Mouse (Mus musculus): ENCODE data around the gene Rcc2.

Gene Rcc2

GRCm38 (mm10) chr4:140684881-140685303, 15.4 kb upstream of the Rcc2 start:
- no peak for DNase-seq (ENCODE audit: low spot score in 2 of 2)

DNA sequence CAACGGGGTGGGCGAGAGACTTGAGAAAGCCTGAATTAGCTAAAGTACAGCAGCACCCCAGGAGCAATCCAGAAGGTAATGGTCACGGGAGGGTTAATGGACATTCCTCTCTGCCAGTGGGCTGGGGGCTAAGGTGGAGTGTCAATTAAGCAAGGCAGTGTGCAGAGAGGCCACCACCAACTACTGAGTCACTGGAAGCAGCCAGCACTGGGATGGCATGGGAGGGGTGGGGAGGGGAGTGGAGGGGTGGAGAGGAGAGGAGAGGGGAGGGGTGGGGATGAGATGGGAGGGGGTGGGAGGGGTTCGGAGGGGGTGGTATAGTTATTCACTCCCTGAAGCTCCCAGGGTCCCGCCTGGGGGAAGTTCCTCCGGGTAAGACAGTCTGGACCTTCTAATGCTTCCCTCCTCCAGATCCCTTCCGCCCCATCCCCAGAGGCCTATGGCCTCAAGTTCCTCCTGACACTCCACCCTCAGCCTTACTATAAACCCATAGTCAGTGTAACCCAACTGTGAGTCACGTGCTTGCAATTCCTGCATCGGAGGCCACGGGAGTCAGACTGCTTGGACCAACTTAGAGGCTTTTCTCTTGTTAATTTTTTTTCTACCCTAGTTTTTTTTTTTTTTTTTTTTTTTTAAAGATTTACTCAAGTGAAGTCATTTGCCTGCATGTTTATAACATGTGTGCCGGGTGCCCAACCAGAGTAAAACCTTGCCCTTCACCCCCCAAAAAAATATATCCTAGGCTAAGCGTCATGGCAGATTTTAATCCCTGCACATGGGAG, 12.1 kb upstream of the Rcc2 start:
- no peak for DNase-seq (ENCODE audit: low spot score in 2 of 2)

- DNase-seq (ENCODE audit: low spot score in 2 of 2), result no peak
Measured at GRCm38 (mm10) chr4:140688826-140689425, 11.4 kb upstream of the Rcc2 start.

- no peak for DNase-seq (ENCODE audit: low spot score in 2 of 2)
Measured at GRCm38 (mm10) chr4:140689873-140690655, 10.3 kb upstream of the Rcc2 start.

GRCm38 (mm10) chr4:140691481-140691880, 8.9 kb upstream of the Rcc2 start:
- DNase-seq (ENCODE audit: low spot score in 2 of 2), result no peak

GRCm38 (mm10) chr4:140693513-140693912, 6.8 kb upstream of the Rcc2 start:
- DNase-seq (ENCODE audit: low spot score in 2 of 2), result no peak

- no peak for DNase-seq (ENCODE audit: low spot score in 2 of 2)
Measured at GRCm38 (mm10) chr4:140694551-140695060, 5.7 kb upstream of the Rcc2 start.

GRCm38 (mm10) chr4:140695146-140695545, 5.2 kb upstream of the Rcc2 start:
- no peak for DNase-seq (ENCODE audit: low spot score in 2 of 2)

DNA sequence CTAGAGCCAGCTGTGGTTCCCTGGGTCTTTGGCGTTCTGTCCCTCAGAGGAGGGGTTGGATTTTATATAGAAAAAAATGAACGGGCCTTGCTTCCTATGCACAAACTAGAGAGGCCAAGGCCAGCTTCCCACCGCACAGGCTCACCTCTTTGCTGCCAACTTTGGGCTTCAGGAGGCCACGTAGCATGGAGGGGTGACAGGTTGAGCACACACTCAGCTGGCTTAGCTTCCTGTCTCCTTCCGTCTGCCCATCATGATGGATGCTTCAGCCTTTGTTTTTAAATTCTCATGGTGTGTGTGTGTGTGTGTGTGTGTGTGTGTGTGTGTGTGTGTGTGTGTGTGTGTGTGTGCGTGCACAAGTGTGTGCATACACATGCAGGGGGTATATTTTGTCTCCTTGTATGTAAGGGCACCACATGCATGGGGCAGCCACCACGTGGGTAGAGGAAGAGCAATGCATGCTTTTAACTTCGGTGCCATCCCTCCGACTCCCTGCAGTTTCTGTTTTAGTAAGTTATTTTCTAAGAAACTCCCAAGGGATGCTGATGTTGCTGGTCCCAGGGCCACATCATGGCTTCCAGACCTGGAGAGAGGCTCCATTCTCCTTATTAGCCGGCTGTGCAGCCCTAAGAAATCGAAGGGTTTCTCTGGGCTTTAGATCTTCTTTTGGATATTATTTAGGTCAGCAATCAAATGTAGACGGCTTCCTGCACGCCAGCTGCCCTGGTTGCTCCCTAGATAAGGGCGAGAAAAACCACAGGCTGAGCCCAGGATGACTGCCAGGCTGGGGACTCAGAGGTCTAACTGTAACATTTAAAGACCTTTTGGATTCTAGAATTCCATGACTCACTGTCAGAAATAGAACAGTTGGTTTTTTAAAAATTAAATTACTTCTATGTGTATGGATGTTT, 4.4 kb upstream of the Rcc2 start:
- no peak for DNase-seq (ENCODE audit: low spot score in 2 of 2)

GRCm38 (mm10) chr4:140699441-140700127, 757 bp upstream of the Rcc2 start:
- peak; percentile 59 to 65 for DNase-seq (ENCODE audit: low spot score in 2 of 2)

DNA sequence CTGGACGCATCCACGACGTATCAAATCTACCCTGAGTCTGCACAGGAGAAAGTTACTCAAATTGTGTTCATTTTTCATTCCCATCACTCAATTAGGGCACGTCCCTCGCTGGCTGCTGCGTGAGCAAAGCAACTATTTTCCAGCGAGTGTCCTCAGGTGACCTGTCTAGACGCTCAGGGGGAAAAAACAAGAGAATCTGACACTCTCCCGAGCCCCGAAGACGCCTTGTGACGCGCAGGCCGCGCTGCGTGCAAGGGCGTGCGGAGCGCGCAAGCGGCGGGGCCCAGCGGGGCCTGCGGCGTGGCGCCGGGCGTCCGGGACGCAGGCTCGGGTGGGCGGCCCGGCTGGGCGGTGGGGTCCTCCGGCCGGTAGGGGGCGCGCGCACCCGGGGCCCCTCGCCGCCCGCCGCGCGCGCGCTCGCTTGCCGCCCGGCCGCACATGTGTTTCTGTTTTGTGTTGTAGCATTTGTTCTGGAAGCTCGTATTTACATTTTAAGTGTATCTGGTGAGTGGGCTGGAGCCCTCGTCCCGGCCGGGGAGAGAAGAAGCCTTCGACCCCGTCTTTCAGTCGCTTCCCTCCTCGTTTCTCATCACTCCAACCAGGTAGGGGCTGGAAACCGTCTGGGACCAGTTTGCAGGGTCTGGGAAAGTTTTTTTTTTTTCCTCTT, 841 bp downstream of the Rcc2 start:
- peak; percentile 67 to 81 for DNase-seq (ENCODE audit: low spot score in 2 of 2)

- DNase-seq (ENCODE audit: low spot score in 2 of 2), result peak; percentile 33 to 50
Measured at GRCm38 (mm10) chr4:140701716-140702561, 1.6 kb downstream of the Rcc2 start.

- DNase-seq (ENCODE audit: low spot score in 2 of 2), result peak; percentile 81 to 82
Measured at GRCm38 (mm10) chr4:140702611-140703327, 2.4 kb downstream of the Rcc2 start.

DNA sequence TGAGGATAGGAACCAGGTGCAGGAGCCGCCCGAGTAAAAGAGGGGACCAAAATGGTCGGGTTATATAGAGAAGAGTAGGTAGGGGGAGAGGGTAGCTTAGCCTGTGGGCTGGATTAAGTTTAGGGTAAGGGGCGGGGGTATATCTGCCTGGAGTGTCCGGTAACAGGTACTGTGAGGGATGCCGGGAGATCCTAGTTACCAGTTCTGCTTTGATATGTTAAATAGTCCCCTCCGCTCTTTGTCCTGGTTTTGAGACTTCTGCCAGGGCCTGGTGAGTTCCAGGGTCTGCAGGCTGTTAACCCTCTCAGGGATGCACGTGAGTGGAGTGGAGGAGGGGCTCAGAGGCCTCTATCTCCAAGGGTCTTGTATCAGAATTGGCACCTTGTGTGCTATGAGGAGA, 3.3 kb downstream of the Rcc2 start:
- DNase-seq (ENCODE audit: low spot score in 2 of 2), result no peak

DNA sequence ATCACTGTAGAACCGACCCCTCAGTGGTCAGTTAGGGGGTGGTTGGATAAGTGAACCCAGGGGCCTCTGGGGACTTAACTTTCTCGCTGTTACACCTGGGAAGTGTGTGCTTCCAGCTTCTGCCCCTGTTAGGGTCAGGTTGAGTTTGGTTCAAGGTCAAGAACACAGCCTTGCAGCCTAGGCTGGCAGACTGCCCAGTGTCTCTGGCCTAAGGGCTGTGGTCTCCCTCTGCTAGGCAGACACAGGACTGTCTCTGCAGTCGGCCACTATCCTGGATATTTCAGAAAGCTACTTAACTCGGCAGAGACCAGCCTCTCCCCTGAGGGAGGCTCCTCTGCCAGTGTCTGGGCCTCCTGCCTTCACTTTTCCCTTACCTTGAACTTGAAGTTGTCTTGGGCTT, 3.8 kb downstream of the Rcc2 start:
- DNase-seq (ENCODE audit: low spot score in 2 of 2), result no peak

GRCm38 (mm10) chr4:140707615-140708014, 7.3 kb downstream of the Rcc2 start:
- DNase-seq (ENCODE audit: low spot score in 2 of 2), result no peak

GRCm38 (mm10) chr4:140708297-140708927, 8.1 kb downstream of the Rcc2 start:
- DNase-seq (ENCODE audit: low spot score in 2 of 2), result no peak

DNA sequence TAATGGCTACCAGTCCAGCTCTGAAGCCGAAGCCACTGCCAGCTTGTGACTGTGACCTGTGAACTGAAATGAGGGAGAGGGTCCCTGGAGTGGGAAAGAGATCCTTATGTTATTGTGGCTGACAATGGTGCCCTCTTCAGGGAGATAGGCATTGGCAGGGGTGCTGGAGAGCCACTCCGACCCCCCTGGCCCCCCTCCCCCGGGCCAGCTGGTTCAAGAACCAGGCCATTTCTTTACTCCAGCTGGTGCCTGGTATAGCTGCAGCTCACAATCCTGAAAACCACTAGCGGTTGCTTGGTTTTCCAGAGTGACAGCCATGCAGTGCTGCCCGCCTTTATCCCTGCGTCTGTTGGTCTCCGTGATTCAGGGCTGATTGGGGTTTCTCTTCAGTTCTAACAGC, 8.8 kb downstream of the Rcc2 start:
- no peak for DNase-seq (ENCODE audit: low spot score in 2 of 2)

Measured in spleen, postnatal 14 days (tissue).